Comparison of ENCODE assay signal across 12 mouse cellular contexts in the genomic region with DNA sequence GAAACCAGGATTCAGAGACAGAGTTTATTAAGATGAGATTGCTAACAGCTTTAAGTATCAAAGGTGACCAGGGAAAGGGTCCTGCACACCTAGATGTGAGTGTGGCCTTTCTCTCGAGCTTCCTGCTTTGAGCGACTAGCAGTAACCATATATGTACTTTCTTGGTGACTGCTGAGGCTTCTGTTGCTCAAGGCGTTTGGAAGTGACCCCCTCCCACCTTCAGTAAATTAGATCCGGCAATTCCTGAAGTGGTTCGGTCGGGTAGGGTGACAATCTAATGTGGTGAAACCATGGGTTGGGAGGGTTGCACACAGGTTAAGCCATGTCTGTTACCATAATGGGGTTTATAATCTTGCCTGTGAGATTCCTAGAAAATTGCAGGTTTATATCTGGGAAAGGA. TPM values are rescaled to one million over a fixed set of nuclear protein-coding genes. Genes with fewer than 3 reads are reported as not detected.
DNase-seq lines count a peak whose midpoint lies in the region; ATAC-seq lines count a peak whose summit lies in the region.
"Had no signal": no experiment of that assay in that cellular context is flagged by ENCODE, and none has a peak within 500 bp of the region (broad histone marks: within the 10 kb centered on the region; RNA-seq: fewer than 3 reads in every experiment).

No protein-coding gene starts in this region.

- H3K9ac ChIP-seq in lung, embryonic 16.5 days (ENCODE audit: low read length), result no peak overlapping the region; the same call in 1 of the 2 replicates
- no peak overlapping the region for H3K9ac ChIP-seq in neural tube, embryonic 15.5 days (replicated peaks)

- H3K27me3 ChIP-seq in heart, embryonic 10.5 days (ENCODE audit: insufficient read depth, poor library complexity, severe bottlenecking), result no peaks in the 10 kb centered on the region
- H3K27me3 ChIP-seq in lung, embryonic 16.5 days (ENCODE audit: control insufficient read depth, insufficient read depth, low read depth, low read length), result no peaks in the 10 kb centered on the region
- H3K27me3 ChIP-seq in limb, embryonic 10.5 days (ENCODE audit: low read depth, poor library complexity, severe bottlenecking), result no peaks in the 10 kb centered on the region
- H3K27me3 ChIP-seq in neural tube, embryonic 15.5 days (replicated peaks), result no peaks in the 10 kb centered on the region

- intact Hi-C loops in heart, postnatal 10 days (cut with DNase I), result loop anchor here (5.0 kb wide), 1 partner anchor 110 kb away; no protein-coding TSS in a partner anchor

- H3K4me1 ChIP-seq in heart, embryonic 10.5 days, result peaks cover 61% of the 10 kb centered on the region
- H3K4me1 ChIP-seq in lung, embryonic 16.5 days (replicated peaks; ENCODE audit: control insufficient read depth, insufficient read depth, low read length), result peaks cover 47% of the 10 kb centered on the region
- H3K4me1 ChIP-seq in limb, embryonic 10.5 days, result peaks cover 68% of the 10 kb centered on the region
- H3K4me1 ChIP-seq in neural tube, embryonic 15.5 days, result peaks cover 53% of the 10 kb centered on the region

- no peaks in the 10 kb centered on the region for H3K36me3 ChIP-seq in heart, embryonic 10.5 days
- H3K36me3 ChIP-seq in lung, embryonic 16.5 days (ENCODE audit: control insufficient read depth, insufficient read depth, low read length), result no peaks in the 10 kb centered on the region
- no peaks in the 10 kb centered on the region for H3K36me3 ChIP-seq in limb, embryonic 10.5 days
- H3K36me3 ChIP-seq in neural tube, embryonic 15.5 days, result no peaks in the 10 kb centered on the region

- ATAC-seq in lung, embryonic 16.5 days (ENCODE audit: low read depth), result no peak
- ATAC-seq in neural tube, embryonic 15.5 days (ENCODE audit: low FRiP score), result no peak

- DNase-seq in heart, embryonic 10.5 days (ENCODE audit: low spot score), result peak; percentile 66
- no peak for DNase-seq in heart, postnatal 10 days
- no peak for DNase-seq in lung, postnatal 10 days
- DNase-seq in limb, embryonic 10.5 days (ENCODE audit: low spot score), result peak; percentile 32
- no peak for DNase-seq in thymus, postnatal 36 days
- no peak for DNase-seq in thymus, postnatal 14 days
- DNase-seq: right cerebral cortex, postnatal 25 days had no signal

- H3K9me3 ChIP-seq in heart, embryonic 10.5 days, result no peaks in the 10 kb centered on the region
- no peaks in the 10 kb centered on the region for H3K9me3 ChIP-seq in lung, embryonic 16.5 days (ENCODE audit: control insufficient read depth, low read length)
- no peaks in the 10 kb centered on the region for H3K9me3 ChIP-seq in limb, embryonic 10.5 days (replicated peaks)
- H3K9me3 ChIP-seq in neural tube, embryonic 15.5 days (replicated peaks), result no peaks in the 10 kb centered on the region

- H3K4me3 ChIP-seq in heart, embryonic 10.5 days, result peak overlapping the region; percentile 62; the same call in 1 of the 2 replicates
- no peak overlapping the region for H3K4me3 ChIP-seq in lung, embryonic 16.5 days (ENCODE audit: low read length)
- H3K4me3 ChIP-seq in limb, embryonic 10.5 days, result no peak overlapping the region
- no peak overlapping the region for H3K4me3 ChIP-seq in neural tube, embryonic 15.5 days (replicated peaks)
- H3K4me3 ChIP-seq: erythroblast, embryonic 14.5 days had no signal

- H3K4me2 ChIP-seq in lung, embryonic 16.5 days (ENCODE audit: low read depth, low read length), result peak overlapping the region; percentile 60; the same call in 1 of the 2 replicates
- no peak overlapping the region for H3K4me2 ChIP-seq in neural tube, embryonic 15.5 days

- peak overlapping the region; percentile 97 for H3K27ac ChIP-seq in heart, embryonic 10.5 days
- H3K27ac ChIP-seq in lung, embryonic 16.5 days (ENCODE audit: low read length), result peak overlapping the region; percentile 92
- peak overlapping the region; percentile 96 for H3K27ac ChIP-seq in limb, embryonic 10.5 days
- H3K27ac ChIP-seq in neural tube, embryonic 15.5 days (replicated peaks), result peak overlapping the region; percentile 89
- H3K27ac ChIP-seq: left cerebral cortex, adult 2 months had no signal

- 69% methylated on average over 6 of the region's 6 CpGs for WGBS in heart, embryonic 10.5 days
- WGBS in lung, embryonic 16.5 days, result 52% methylated on average over 6 of the region's 6 CpGs
- 67% methylated on average over 6 of the region's 6 CpGs for WGBS in limb, embryonic 10.5 days
- 72% methylated on average over 6 of the region's 6 CpGs for WGBS in neural tube, embryonic 15.5 days

RNA-seq across cellular contexts. Expression of gene Actg1, which starts 36.3 kb away (rescaled TPM):
- polyA plus RNA-seq in heart, embryonic 10.5 days (2016; fragmentation: Nextera tagmentation; extraction: Ambion mirVana), result 1,513 and 2,033 TPM in 2 replicates
- 100 to 1,000 TPM; 691 to 703 TPM for total RNA-seq in heart, postnatal 10 days (2021)
- polyA plus RNA-seq in lung, embryonic 16.5 days (2015; fragmentation: Nextera tagmentation; extraction: Ambion mirVana), result 2,589 and 2,717 TPM in 2 replicates
- 3,099 and 3,197 TPM in 2 replicates for polyA plus RNA-seq in limb, embryonic 10.5 days (2016; fragmentation: Nextera tagmentation; extraction: Ambion mirVana)
- polyA plus RNA-seq in neural tube, embryonic 15.5 days (2015; fragmentation: Nextera tagmentation; extraction: Ambion mirVana), result 3,602 and 3,776 TPM in 2 replicates

RNA-seq across cellular contexts. Expression of gene Fscn2, which starts 49.3 kb away (rescaled TPM):
- 0.25 and 0.49 TPM in 2 replicates for polyA plus RNA-seq in heart, embryonic 10.5 days (2016; fragmentation: Nextera tagmentation; extraction: Ambion mirVana)
- total RNA-seq in heart, postnatal 10 days (2021), result not detected
- 0.64 and 0.83 TPM in 2 replicates for polyA plus RNA-seq in lung, embryonic 16.5 days (2015; fragmentation: Nextera tagmentation; extraction: Ambion mirVana)
- polyA plus RNA-seq in limb, embryonic 10.5 days (2016; fragmentation: Nextera tagmentation; extraction: Ambion mirVana), result 0.35 and 0.74 TPM in 2 replicates
- polyA plus RNA-seq in neural tube, embryonic 15.5 days (2015; fragmentation: Nextera tagmentation; extraction: Ambion mirVana), result 0.64 and 1.4 TPM in 2 replicates
- total RNA-seq: megakaryocyte, adult 5-6 weeks had no signal
- polyA plus RNA-seq: erythroblast, embryonic 14.5 days had no signal

Comparison
In these comparisons a context has a peak if more than half of its experiments do, and no peak if none do; other contexts are left out.
1. DNase-seq: peak in heart, embryonic 10.5 days (single experiment) and limb, embryonic 10.5 days (single experiment); none in heart, postnatal 10 days (0 of 2), lung, postnatal 10 days (single experiment), thymus, postnatal 36 days (0 of 2) and thymus, postnatal 14 days (single experiment).
2. Peak in every context shown above with its lines, with median percentiles within 50 percentile points of each other: H3K27ac ChIP-seq.